Mouse (Mus musculus): ENCODE data around the gene Smarca1.

Gene Smarca1

DNA sequence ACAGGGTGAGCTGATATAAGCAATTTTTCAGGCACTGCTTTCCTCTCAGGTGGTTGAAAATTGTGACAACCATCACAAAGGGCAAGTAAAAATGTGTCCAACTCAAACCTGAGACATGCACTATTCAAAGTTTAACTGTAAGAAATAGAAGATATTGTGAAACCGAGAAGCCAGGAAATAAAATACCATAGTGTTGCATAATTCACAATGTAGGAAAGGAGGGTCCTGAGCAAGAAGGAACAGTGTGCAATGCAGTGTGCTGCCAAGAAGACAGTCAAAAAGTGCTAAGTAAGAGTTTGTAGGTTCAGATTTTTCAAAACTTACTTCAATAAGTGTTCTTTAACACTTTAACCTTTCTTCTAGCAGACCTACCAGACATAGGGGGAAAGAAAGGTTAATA is 128.3 kb downstream of the Smarca1 start:
- DNase-seq (ENCODE audit: low spot score) = no peak

DNA sequence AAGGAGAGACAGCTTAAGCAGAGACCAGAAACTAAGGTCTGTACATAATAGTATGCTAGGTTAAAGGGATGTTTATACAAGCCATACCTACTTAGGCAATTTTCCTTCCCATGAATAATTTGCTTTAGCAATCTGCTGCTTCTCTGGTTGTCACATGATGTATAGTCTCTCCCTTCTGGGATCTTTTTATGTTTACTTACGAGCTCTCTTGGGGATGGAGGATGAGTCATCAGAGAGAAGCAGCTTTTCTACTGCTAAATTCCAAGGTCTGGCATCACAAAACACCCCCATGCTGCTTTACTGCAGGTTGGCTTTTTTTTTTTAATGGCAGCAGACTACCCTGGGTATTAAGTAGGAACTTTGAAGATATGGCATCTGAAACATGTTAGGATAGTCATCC is 132.6 kb downstream of the Smarca1 start:
- no peak for DNase-seq (ENCODE audit: low spot score)

Data from lung, postnatal 25 days (tissue).